Mouse (Mus musculus) MEL (cell line): ENCODE data around the gene Cpm.

ENCODE experiments used
- CTCF ChIP-seq, 3 experiments: IDR thresholded peaks in 2 of 3; conservative IDR thresholded peaks in 1 of 3; 2 replicates each; pipeline ENCODE4 v1.5.1; 2011 to 2012; ENCODE audit warnings: low read length in 3 of 3, low read depth in 2 of 3, mild to moderate bottlenecking in 2 of 3, improper control_type of control experiment in 1 of 3, inconsistent platforms in 1 of 3, mixed read lengths in 1 of 3, moderate library complexity in 1 of 3; ENCODE audit not compliant: control insufficient read depth in 1 of 3, insufficient read depth in 1 of 3, poor library complexity in 1 of 3, severe bottlenecking in 1 of 3
- ELF1 ChIP-seq: IDR thresholded peaks from 2 replicates; pipeline ENCODE4 v1.6.1; 2014; ENCODE audit warnings: low read depth, mild to moderate bottlenecking, inconsistent platforms, low read length, improper control_type of control experiment, moderate library complexity
- KAT2A ChIP-seq: conservative IDR thresholded peaks from 2 replicates; pipeline ENCODE4 v1.6.1; 2012; ENCODE audit warnings: low read depth, low read length, improper control_type of control experiment, inconsistent platforms
- MEF2A ChIP-seq: IDR thresholded peaks from 2 replicates; pipeline ENCODE4 v1.6.1; 2014; ENCODE audit warnings: low read depth, mild to moderate bottlenecking, inconsistent platforms, low read length, improper control_type of control experiment; ENCODE audit not compliant: poor library complexity, insufficient replicate concordance, severe bottlenecking; ENCODE audit errors: extremely low read depth
- POLR2A ChIP-seq, 2 experiments: IDR thresholded peaks; 2 replicates each; pipeline ENCODE4 v1.6.1; 2011 to 2012; ENCODE audit warnings: low read length in 2 of 2, mild to moderate bottlenecking in 2 of 2, control low read depth in 1 of 2, improper control_type of control experiment in 1 of 2, low read depth in 1 of 2, moderate library complexity in 1 of 2; ENCODE audit not compliant: control insufficient read depth in 1 of 2, insufficient read depth in 1 of 2, poor library complexity in 1 of 2
- TCF12 ChIP-seq: IDR thresholded peaks from 2 replicates; pipeline ENCODE4 v1.6.1; 2014; ENCODE audit warnings: low read depth, mild to moderate bottlenecking, inconsistent platforms, low read length, improper control_type of control experiment, moderate library complexity
- UBTF ChIP-seq: IDR thresholded peaks from 2 replicates; pipeline ENCODE4 v1.6.1; 2012; ENCODE audit warnings: low read depth, mild to moderate bottlenecking, inconsistent platforms, low read length, improper control_type of control experiment, moderate library complexity, borderline replicate concordance; ENCODE audit not compliant: insufficient read depth
- USF1 ChIP-seq: IDR thresholded peaks from 2 replicates; pipeline ENCODE4 v1.6.1; 2014; ENCODE audit warnings: low read depth, mild to moderate bottlenecking, inconsistent platforms, low read length, improper control_type of control experiment, moderate library complexity
- ZMIZ1 ChIP-seq: IDR thresholded peaks from 2 replicates; pipeline ENCODE4 v1.6.1; 2012; ENCODE audit warnings: low read depth, mild to moderate bottlenecking, inconsistent platforms, low read length, improper control_type of control experiment, moderate library complexity

- TF ChIP-seq CTCF (IDR thresholded peaks at IDR 0.05 in 2 of 3, conservative IDR thresholded peaks at IDR 0.05 in 1 of 3; ENCODE audit: control insufficient read depth in 1 of 3, insufficient read depth in 1 of 3, low read depth in 2 of 3, low read length in 3 of 3, poor library complexity in 1 of 3, severe bottlenecking in 1 of 3) (no peak), ZMIZ1 (no peak), POLR2A (IDR thresholded peaks at IDR 0.05; ENCODE audit: control insufficient read depth in 1 of 2, insufficient read depth in 1 of 2, low read depth in 1 of 2, low read length in 2 of 2, poor library complexity in 1 of 2) (no peak), UBTF (no peak), USF1 (no peak), KAT2A (no peak), ELF1 (no peak), MEF2A (no peak), TCF12 (no peak)
Measured at GRCm38 (mm10) chr10:117631562-117632259, 2.4 kb downstream of the Cpm start.
